Mouse (Mus musculus): Measurements from ENCODE around the gene Hnrnph2.

DNA sequence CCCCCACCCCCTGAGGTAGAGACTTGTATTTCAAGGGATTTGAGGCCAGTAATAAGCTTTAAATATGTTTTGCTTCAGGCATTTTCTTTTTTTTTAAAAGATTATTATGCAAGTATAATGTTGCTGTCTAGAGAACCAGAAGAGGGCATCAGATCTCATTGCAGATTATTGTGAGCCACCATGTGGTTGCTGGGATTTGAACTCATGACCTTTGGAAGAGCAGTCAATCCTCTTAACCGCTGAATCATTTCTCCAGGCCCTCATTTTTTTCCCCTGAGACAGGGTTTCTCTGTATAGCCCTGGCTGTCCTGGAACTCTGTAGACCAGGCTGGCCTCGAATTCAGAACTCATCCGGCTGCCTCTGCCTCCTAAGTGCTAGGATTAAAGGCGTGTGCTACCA is 12.7 kb upstream of the Hnrnph2 start:
- TF ChIP-seq POLR2A (IDR thresholded peaks at IDR 0.05; ENCODE audit: low read depth, low read length) = no peak
- no peak for TF ChIP-seq CTCF (IDR thresholded peaks at IDR 0.05; ENCODE audit: borderline replicate concordance, insufficient read depth, low read length)
